Mouse (Mus musculus): ENCODE data around the gene Il34.

DNA sequence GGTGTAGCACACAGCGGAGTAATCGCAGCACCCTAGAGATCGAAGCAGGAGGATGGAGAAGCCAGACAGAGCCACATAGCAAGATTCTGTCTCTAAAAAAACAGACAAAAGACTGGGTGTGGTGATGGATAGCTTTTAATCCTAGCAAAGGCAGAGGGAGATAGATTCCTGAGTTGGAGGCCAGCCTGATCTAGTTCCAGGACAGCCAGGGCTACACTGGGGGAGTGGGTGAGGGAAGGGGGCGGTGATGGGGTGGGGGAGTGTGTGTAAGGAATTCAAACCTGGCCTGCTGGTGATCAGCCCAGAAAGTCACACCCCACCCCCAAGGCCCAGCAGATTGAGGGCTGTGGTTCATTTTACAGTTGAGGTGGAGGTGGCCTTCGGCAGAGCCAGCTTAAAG lies 49.5 kb downstream of the Il34 start:
- TF ChIP-seq GATA1 (IDR thresholded peaks at IDR 0.05; ENCODE audit: low read length) (no peak), TAL1 (IDR thresholded peaks at IDR 0.05; ENCODE audit: low read length) (no peak)

Measured in erythroblast, embryonic 14.5 days (primary cell).